Mouse (Mus musculus): ENCODE data around the gene Prickle2.

GRCm38 (mm10) chr6:92667544-92667943, 38.4 kb downstream of the Prickle2 start:
- TF ChIP-seq CTCF (IDR thresholded peaks at IDR 0.05; ENCODE audit: low read depth, low read length) (no peak), TAL1 (conservative IDR thresholded peaks at IDR 0.05; ENCODE audit: low read depth, low read length) (no peak)

Measured in G1E (cell line).